In genomic region chr19:5963883-5964562, GRCm38 (mm10) we compare ENCODE assay signal across 8 mouse cellular contexts. TPM values are rescaled to one million over a fixed set of nuclear protein-coding genes. Genes with fewer than 3 reads are reported as not detected.
A peak's percentile ranks its signal among the peaks of the same experiment; 100 is the strongest.
DNase-seq lines count a peak whose midpoint lies in the region; ATAC-seq and TF ChIP-seq lines count a peak whose summit lies in the region.

Gene Pola2, minus strand, starts transcription at chr19:5964202.

- under 1% methylated on average over 50 of the region's 50 CpGs for WGBS in forebrain, embryonic 16.5 days
- WGBS in lung, embryonic 14.5 days = under 1% methylated on average over 50 of the region's 50 CpGs
- WGBS in olfactory bulb, adult 2 months = under 1% methylated on average over 50 of the region's 50 CpGs
- WGBS in thymus, adult 2 months = under 1% methylated on average over 50 of the region's 50 CpGs

- H3K27me3 ChIP-seq in forebrain, embryonic 16.5 days (replicated peaks; ENCODE audit: control insufficient read depth, insufficient read depth, low read length) = no peaks in the 10 kb centered on the region
- H3K27me3 ChIP-seq in lung, embryonic 14.5 days (ENCODE audit: insufficient read depth, low read length) = no peaks in the 10 kb centered on the region
- no peaks in the 10 kb centered on the region for H3K27me3 ChIP-seq in thymus, adult 2 months (ENCODE audit: control insufficient read depth, insufficient read depth, low read length)

- ATAC-seq in forebrain, embryonic 16.5 days = peak; percentile 94
- ATAC-seq in lung, embryonic 14.5 days (ENCODE audit: insufficient read depth) = peak; percentile 91

- H3K4me1 ChIP-seq in forebrain, embryonic 16.5 days (replicated peaks; ENCODE audit: control insufficient read depth, insufficient read depth, low read length) = peaks cover 22% of the 10 kb centered on the region
- H3K4me1 ChIP-seq in lung, embryonic 14.5 days (ENCODE audit: insufficient read depth) = peaks cover 3% of the 10 kb centered on the region; the same call in 1 of the 2 replicates
- H3K4me1 ChIP-seq in olfactory bulb, adult 2 months (ENCODE audit: control insufficient read depth, insufficient read depth, low read length) = no peaks in the 10 kb centered on the region
- peaks cover 14% of the 10 kb centered on the region for H3K4me1 ChIP-seq in thymus, adult 2 months (replicated peaks; ENCODE audit: control insufficient read depth, insufficient read depth, low read length)

- H3K9ac ChIP-seq in forebrain, embryonic 16.5 days (replicated peaks; ENCODE audit: low read depth, low read length) = peak within 1 kb of the TSS; percentile 72
- H3K9ac ChIP-seq in lung, embryonic 14.5 days = peak within 1 kb of the TSS; percentile 82

- H3K9me3 ChIP-seq in forebrain, embryonic 16.5 days (ENCODE audit: control insufficient read depth, low read length) = no peaks in the 10 kb centered on the region
- no peaks in the 10 kb centered on the region for H3K9me3 ChIP-seq in lung, embryonic 14.5 days (ENCODE audit: low read depth, low read length)

- peak within 1 kb of the TSS; percentile 78 for H3K4me3 ChIP-seq in forebrain, embryonic 16.5 days (replicated peaks; ENCODE audit: low read length)
- H3K4me3 ChIP-seq in layer of hippocampus, adult 2 months = peak within 1 kb of the TSS; percentile 73
- H3K4me3 ChIP-seq in lung, embryonic 14.5 days (ENCODE audit: low read depth, low read length) = peak within 1 kb of the TSS; percentile 82
- peak within 1 kb of the TSS; percentile 50 for H3K4me3 ChIP-seq in olfactory bulb, adult 2 months (ENCODE audit: insufficient read depth, low read depth, low read length)
- peak within 1 kb of the TSS; percentile 95 for H3K4me3 ChIP-seq in thymus, adult 2 months (ENCODE audit: control insufficient read depth, insufficient read depth, low read length)

- TF ChIP-seq POLR2A in olfactory bulb, adult 2 months (IDR thresholded peaks at IDR 0.05; ENCODE audit: insufficient read depth, low read depth, low read length) = peak; percentile 80
- TF ChIP-seq POLR2A in thymus, adult 2 months (IDR thresholded peaks at IDR 0.05; ENCODE audit: control insufficient read depth, extremely low read depth, insufficient read depth, low read length, poor library complexity) = peak; percentile 56; the same call in 1 of the 2 replicates

- TF ChIP-seq CTCF in layer of hippocampus, adult 2 months (conservative IDR thresholded peaks at IDR 0.05) = no peak; the same call in 1 of the 2 replicates
- TF ChIP-seq CTCF in lung, embryonic 14.5 days (IDR thresholded peaks at IDR 0.05; ENCODE audit: low read depth) = peak; percentile 4; the same call in 1 of the 2 replicates
- TF ChIP-seq CTCF in olfactory bulb, adult 2 months (IDR thresholded peaks at IDR 0.05; ENCODE audit: insufficient read depth, low read depth, low read length) = no peak
- 0 out of 2 replicates have a peak, but pooled peaks have one; percentile 37 for TF ChIP-seq CTCF in thymus, adult 2 months (IDR thresholded peaks at IDR 0.05; ENCODE audit: borderline replicate concordance, control insufficient read depth, extremely low read depth, insufficient read depth, low read length, poor library complexity)

- peak within 1 kb of the TSS; percentile 99 for H3K4me2 ChIP-seq in forebrain, embryonic 16.5 days (ENCODE audit: low read length)
- peak within 1 kb of the TSS; percentile 69 for H3K4me2 ChIP-seq in lung, embryonic 14.5 days

- H3K27ac ChIP-seq in forebrain, embryonic 16.5 days (ENCODE audit: low read length) = peak within 1 kb of the TSS; percentile 56; the same call in 1 of the 2 replicates
- peak within 1 kb of the TSS; percentile 78 for H3K27ac ChIP-seq in layer of hippocampus, adult 2 months
- H3K27ac ChIP-seq in lung, embryonic 14.5 days (ENCODE audit: low read depth) = peak within 1 kb of the TSS; percentile 70
- H3K27ac ChIP-seq in olfactory bulb, adult 2 months (ENCODE audit: insufficient read depth, low read depth, low read length) = no peak within 1 kb of the TSS
- H3K27ac ChIP-seq in thymus, adult 2 months (ENCODE audit: control insufficient read depth, insufficient read depth, low read length) = peak within 1 kb of the TSS; percentile 68

- no peaks in the 10 kb centered on the region for H3K36me3 ChIP-seq in forebrain, embryonic 16.5 days (ENCODE audit: control insufficient read depth, insufficient read depth)
- peaks cover 25% of the 10 kb centered on the region for H3K36me3 ChIP-seq in lung, embryonic 14.5 days (ENCODE audit: insufficient read depth)
- H3K36me3 ChIP-seq in thymus, adult 2 months (ENCODE audit: control insufficient read depth, insufficient read depth, low read length) = no peaks in the 10 kb centered on the region

- intact Hi-C loops in heart, postnatal 36 days (cut with DNase I) = loop anchor here (2.0 kb wide), 1 partner anchor 163 kb away; no protein-coding TSS in a partner anchor

- DNase-seq in ES-CJ7 (ENCODE audit: low read depth, low spot score) = peak; percentile 89
- DNase-seq in cerebellum, adult 11 months = peak; percentile 83
- DNase-seq in heart, postnatal 36 days = peak; percentile 90 to 93
- DNase-seq in layer of hippocampus, adult 2 months (ENCODE audit: low spot score in 2 of 2) = peak; percentile 84 to 88
- DNase-seq in lung, embryonic 14.5 days = peak; percentile 95
- DNase-seq in thymus, adult 2 months = peak; percentile 92

RNA-seq across cellular contexts. Expression of gene Pola2, which starts in this region (rescaled TPM):
- polyA plus RNA-seq in forebrain, embryonic 16.5 days (2015; fragmentation: Nextera tagmentation; extraction: Ambion mirVana) = 31.9 and 34.2 TPM in 2 replicates
- total RNA-seq in heart, postnatal 36 days (2021) = 10 to 100 TPM; 10.6 to 10.9 TPM
- 1 to 10 TPM; 6.2 to 6.6 TPM for total RNA-seq in layer of hippocampus, adult 2 months (2021)
- 88.7 and 89.3 TPM in 2 replicates for polyA plus RNA-seq in lung, embryonic 14.5 days (2014; fragmentation: Nextera tagmentation; extraction: Ambion mirVana)
- not detected in 2 replicates for polyA plus RNA-seq in olfactory bulb, adult 2 months (2012; ENCODE audit: insufficient read depth, insufficient read length, low replicate concordance, missing spikeins)
- polyA plus RNA-seq in thymus, adult 2 months (2012; rRNA removed) = 115 and 120 TPM in 2 replicates

Comparison
In these comparisons a context has a peak if more than half of its experiments do, and no peak if none do; other contexts are left out.
1. RNA of gene Pola2 (polyA plus RNA-seq): 115 to 120 TPM in thymus, adult 2 months, 88.7 to 89.3 TPM in lung, embryonic 14.5 days and 31.9 to 34.2 TPM in forebrain, embryonic 16.5 days; not detected in olfactory bulb, adult 2 months; every median in the first group is over 10 times any median in the second.
2. CTCF ChIP-seq: peak in lung, embryonic 14.5 days (single experiment) and thymus, adult 2 months (single experiment); none in layer of hippocampus, adult 2 months (single experiment) and olfactory bulb, adult 2 months (single experiment).
3. Peak in every context shown above with its lines, with median percentiles within 50 percentile points of each other: DNase-seq and H3K4me3 ChIP-seq.